Mouse (Mus musculus) olfactory bulb, adult 2 months (tissue): Measurements from ENCODE around the gene Cdh6.

Source experiments
- CTCF ChIP-seq: fragments of 200-500 bp; IDR thresholded peaks from 2 replicates; pipeline ENCODE4 v1.5.1; 2012; ENCODE audit warnings: low read depth, mild to moderate bottlenecking, low read length, moderate library complexity; ENCODE audit not compliant: insufficient read depth
- POLR2A ChIP-seq: fragments of 200-500 bp; IDR thresholded peaks from 2 replicates; pipeline ENCODE4 v1.6.1; 2012; ENCODE audit warnings: mild to moderate bottlenecking, low read depth, low read length, moderate library complexity; ENCODE audit not compliant: insufficient read depth

GRCm38 (mm10) chr15:13194048-13194447 lies 20.6 kb upstream of the Cdh6 start:
- no peak for TF ChIP-seq CTCF
- no peak for TF ChIP-seq POLR2A
